Mouse (Mus musculus): ENCODE measurements around the gene Adamtsl1. TPM values are rescaled to one million over a fixed set of nuclear protein-coding genes. Genes with fewer than 3 reads are reported as not detected.

Adamtsl1 gene
- total RNA-seq, 4 experiments from 2014 or later = 4.6 to 7.2 (median 6.0) TPM

- DNase-seq (ENCODE audit: low spot score in 2 of 2) = no peak
Observed at GRCm38 (mm10) chr4:86395636-86396035, 881.7 kb downstream of the Adamtsl1 start.

- DNase-seq (ENCODE audit: low spot score in 2 of 2) = no peak
Observed at GRCm38 (mm10) chr4:86396672-86397288, 882.8 kb downstream of the Adamtsl1 start.

GRCm38 (mm10) chr4:86397470-86397869 is 883.5 kb downstream of the Adamtsl1 start:
- DNase-seq (ENCODE audit: low spot score in 2 of 2) = no peak

DNA sequence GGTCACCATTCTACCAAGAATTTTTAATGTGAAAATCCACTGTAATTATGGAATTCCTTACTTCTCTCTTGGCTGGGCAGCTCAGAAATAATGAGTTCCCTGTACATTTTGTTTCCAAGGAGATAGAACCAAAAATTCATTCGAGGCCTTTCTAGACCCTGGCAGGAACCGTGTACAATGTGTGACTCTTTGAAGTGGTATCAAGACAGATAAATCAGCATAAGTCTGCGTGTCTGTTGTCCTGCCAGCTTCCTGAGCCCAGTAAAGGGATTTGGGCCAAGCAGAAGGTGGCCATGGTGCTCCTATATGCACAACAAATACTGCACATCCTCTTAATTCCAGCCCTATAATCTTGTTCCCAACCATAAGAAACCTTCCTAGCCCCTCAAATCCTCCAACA is 887.1 kb downstream of the Adamtsl1 start:
- DNase-seq (ENCODE audit: low spot score in 2 of 2) = no peak

- DNase-seq (ENCODE audit: low spot score in 2 of 2) = no peak
Observed at GRCm38 (mm10) chr4:86406501-86407199, 892.7 kb downstream of the Adamtsl1 start.

DNA sequence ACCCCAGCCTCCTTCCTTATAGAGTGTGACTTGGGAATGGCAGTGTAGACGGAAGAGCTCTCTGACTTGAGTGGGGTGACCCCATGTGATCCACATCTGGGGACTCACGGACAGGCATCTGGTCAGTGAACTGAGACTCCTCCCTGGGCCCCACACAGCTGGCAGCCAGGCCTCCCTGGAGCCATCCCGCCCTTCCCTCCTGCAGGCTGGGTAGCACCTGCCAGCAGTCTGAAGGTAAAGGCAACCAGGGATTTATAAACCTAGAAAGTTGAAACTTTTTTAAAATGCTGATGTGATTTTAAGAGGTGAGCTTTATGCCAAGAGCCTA is 893.2 kb downstream of the Adamtsl1 start:
- no peak for DNase-seq (ENCODE audit: low spot score in 2 of 2)

DNA sequence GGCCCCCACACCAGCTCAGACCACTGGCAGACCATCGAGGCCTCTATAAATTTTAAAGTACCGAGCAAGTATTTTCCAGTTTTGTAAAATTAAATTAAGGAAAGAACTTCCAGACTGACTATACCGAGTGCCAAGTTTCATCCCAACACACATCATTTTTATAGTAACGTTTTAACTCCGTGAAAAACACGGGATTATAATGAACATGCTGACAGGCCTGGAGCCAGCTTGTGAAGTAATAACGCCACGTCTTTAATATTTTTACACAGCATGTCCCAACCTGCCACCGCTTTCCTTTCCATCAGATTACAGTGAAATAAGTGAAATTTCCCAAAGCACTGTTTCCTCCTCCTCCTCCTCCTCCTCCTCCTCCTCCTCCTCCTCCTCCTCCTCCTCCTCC is 894.4 kb downstream of the Adamtsl1 start:
- DNase-seq (ENCODE audit: low spot score in 2 of 2) = no peak

GRCm38 (mm10) chr4:86410946-86411345 is 897.0 kb downstream of the Adamtsl1 start:
- DNase-seq (ENCODE audit: low spot score in 2 of 2) = no peak

DNA sequence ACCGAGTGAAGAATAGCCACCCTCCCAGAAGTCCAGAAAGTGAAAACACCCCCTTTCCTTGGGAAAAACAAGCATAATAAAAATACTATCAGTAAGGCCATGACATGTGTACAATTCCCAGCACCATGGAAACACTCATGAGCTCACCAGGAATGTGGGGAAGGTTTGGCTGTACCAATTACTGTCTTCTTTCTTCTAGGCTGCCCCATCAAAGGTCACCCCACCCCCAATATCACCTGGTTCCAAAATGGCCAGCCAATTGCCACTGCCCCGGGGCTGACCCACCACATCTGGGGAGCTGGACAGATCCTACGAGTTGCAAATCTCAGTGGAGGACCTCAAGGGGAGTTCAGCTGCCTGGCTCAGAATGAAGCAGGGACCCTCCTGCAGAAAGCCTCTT is 899.4 kb downstream of the Adamtsl1 start:
- no peak for DNase-seq (ENCODE audit: low spot score in 2 of 2)

- no peak for DNase-seq (ENCODE audit: low spot score in 2 of 2)
Observed at GRCm38 (mm10) chr4:86416401-86417025, 902.5 kb downstream of the Adamtsl1 start.

DNA sequence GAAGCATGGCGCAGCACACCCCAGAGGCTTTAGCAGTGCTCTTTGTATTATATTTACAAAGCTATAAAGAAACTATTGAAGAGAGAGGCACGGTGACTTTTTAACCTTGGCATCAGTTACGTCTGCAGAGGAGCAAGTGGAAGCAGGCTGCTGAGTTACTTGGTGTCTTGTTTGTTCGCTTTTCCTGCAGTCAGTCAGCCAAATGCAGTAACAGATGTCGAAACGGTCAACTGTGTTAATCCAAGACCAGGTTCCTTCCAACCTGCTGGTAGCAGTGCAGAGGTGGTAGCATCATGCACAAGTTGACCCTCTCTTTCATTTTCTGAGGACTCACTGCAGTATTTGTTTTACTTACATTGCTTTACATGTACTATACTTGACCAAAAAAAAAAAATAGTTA is 908.6 kb downstream of the Adamtsl1 start:
- no peak for DNase-seq (ENCODE audit: low spot score in 2 of 2)

DNA sequence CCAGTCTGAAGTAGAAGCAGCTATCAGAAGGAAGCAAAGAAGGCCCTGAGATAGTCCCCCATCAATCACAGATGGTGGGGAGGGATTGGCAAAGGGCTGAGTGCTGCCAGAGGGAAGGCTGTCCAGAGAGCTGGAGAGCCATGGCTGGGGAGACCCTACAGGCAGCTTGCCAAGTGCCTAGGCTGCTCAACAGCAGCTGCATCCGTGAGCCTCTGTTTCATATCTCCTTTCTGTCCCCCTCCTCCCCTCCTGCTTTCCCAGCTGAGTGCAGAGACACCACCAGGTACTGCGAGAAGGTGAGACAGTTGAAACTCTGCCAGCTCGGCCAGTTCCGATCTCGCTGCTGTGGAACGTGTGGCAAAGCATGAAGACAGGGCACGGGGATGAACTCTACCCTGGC is 911.6 kb downstream of the Adamtsl1 start:
- DNase-seq (ENCODE audit: low spot score in 2 of 2) = no peak

DNA sequence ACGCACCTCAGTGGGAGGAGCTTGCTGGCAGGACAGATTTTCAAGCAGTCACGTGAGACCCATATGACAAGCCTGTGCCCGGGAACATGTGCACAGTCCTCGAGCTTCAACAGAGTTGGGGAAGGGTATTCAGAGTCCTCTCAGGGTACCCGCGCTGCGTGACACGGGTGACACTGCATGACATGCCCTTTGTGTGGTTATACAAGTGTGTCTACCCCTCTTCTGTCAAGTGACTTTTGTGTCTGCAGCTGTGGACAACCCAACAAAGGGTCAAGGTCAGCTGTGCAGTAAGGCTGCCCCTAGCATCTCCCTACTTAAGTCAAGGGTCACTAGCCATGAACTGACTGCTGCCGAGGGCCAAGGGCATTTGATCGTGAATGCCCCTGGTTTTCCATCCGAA is 912.6 kb downstream of the Adamtsl1 start:
- no peak for DNase-seq (ENCODE audit: low spot score in 2 of 2)

GRCm38 (mm10) chr4:86427312-86427711 is 913.3 kb downstream of the Adamtsl1 start:
- DNase-seq (ENCODE audit: low spot score in 2 of 2) = no peak

DNA sequence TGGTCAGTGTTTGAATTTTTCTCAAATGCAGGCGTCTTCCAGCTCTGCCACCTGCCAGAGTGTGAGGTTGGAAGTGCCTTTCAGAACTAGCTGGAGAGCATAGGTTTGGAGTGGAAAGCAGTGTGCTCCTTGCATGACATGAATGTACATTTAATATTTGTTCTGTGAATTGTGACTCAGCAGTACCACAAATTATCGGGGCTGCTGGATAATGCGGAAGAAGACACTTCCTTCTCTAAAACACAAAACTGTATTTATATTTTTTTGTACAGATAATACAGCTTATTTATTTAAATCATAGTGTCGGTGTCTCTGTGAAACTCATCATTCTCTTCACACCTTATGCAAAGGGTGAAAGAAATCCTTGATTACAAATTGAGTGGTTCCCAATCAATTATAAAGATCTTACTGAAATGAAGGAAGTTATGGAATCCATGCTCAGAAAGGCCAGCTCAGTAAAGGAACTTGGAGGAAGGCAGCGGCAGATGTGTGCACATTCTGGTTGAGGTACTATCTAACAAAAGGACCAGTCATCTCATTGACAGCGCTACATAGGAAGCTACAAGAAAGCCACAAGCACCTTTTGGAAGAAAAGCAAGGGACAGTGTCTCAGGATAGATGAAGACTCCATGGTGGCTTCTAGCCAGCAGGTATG is 914.2 kb downstream of the Adamtsl1 start:
- no peak for DNase-seq (ENCODE audit: low spot score in 2 of 2)

DNA sequence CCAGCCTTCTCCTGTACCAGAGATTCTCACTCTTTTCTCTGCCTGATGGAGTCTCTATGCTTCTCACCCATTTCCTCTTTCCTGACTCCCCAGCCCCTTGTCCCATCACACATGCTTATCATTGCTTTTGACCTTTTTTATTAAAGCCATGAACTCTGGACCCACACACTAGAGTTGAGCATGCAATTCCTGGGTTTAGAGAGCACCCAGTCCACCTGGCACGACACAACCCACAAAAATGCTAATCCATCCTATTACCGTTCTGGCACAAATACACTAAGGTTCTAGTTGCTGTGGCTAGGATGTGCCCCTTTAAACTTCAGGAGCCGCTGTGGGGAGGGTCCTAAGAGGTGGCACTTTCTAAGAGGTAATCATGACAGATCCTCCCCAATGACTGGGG is 921.7 kb downstream of the Adamtsl1 start:
- no peak for DNase-seq (ENCODE audit: low spot score in 2 of 2)

- DNase-seq (ENCODE audit: low spot score in 2 of 2) = no peak
Observed at GRCm38 (mm10) chr4:86436336-86436735, 922.4 kb downstream of the Adamtsl1 start.

DNA sequence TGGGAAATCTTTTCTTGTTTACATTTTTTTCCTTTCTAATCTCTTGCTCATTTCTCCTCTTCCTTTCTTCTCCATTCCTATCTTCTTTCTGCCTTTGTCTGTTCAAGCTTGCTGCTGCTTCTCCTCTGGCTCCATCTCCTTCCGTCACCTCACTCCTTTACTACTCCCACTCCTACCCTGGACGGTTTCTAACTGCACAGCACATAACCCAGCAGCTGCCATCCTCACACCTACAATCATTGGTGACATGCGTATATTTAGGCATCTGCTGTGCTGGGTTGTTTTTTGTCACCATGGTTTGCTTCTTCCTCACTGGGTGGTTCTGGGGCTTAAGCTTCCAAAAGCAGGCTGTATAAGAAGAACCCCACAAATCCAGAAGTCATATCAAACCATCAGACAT is 936.5 kb downstream of the Adamtsl1 start:
- peak in 1 of 2 experiments; percentile 19 for DNase-seq (ENCODE audit: low spot score in 2 of 2)

GRCm38 (mm10) chr4:86464808-86465207 is 950.8 kb downstream of the Adamtsl1 start:
- DNase-seq (ENCODE audit: low spot score in 2 of 2) = no peak

Measured in left cerebral cortex, adult 8-10 months (tissue).